Mouse (Mus musculus): Measurements from ENCODE around the gene Acot6.

DNA sequence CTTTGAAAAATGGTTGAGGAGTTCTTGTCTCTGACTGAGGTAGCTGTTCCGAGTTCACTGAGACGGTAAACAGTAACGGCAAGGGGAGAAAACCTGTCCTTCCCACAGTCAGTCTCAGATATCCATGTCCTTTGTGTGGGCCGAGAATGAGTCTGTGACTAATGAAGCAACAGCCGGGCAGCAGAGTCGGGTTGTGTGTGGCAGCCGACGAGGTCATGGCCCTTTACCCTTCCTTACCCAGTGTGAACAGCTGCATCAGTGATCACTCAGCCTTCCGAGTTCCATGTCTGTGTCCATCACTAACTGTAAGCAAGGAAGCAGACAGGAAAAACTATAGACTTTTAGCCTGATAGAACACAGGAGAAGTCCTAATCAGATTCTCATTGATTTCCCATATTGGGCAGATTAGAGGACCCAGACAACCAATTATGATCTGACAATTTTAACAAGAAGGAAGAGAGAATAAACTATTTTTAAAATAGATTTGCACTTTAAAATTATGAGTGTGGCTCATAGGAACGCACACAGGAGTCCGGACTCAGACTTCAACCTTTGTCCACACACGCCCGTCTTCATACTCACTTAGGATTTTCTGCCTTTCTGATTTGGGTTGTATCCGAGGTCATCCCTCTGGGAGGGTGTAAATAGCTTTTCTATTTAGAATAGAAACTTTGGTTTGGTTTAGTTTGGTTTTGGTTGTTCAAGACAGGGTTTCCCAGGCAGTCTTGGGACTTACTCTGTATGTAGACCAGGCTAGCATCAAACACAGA lies 42.0 kb downstream of the Acot6 start:
- no peak for TF ChIP-seq CTCF (IDR thresholded peaks at IDR 0.05; ENCODE audit: borderline replicate concordance, insufficient read depth, low read depth, low read length)
- TF ChIP-seq POLR2A (IDR thresholded peaks at IDR 0.05; ENCODE audit: borderline replicate concordance, insufficient read depth, low read length), result no peak

All from cerebellum, adult 2 months (tissue).